In genomic region chr10:83819266-83819949, GRCm38 (mm10) we compare ENCODE assay signal across 9 mouse cellular contexts.
DNase-seq lines count a peak whose midpoint lies in the region; ATAC-seq and TF ChIP-seq lines count a peak whose summit lies in the region.
"Had no signal": no experiment of that assay in that cellular context is flagged by ENCODE, and none has a peak within 500 bp of the region (broad histone marks: within the 10 kb centered on the region; RNA-seq: fewer than 3 reads in every experiment).

No protein-coding gene starts in this region.

- H3K9ac ChIP-seq in lung, embryonic 16.5 days (ENCODE audit: low read length) = 0 out of 2 replicates have a peak overlapping the region, but pooled peaks have one; percentile 7

- H3K27ac ChIP-seq in cerebellum, adult 2 months (ENCODE audit: insufficient read depth, low read length) = no peak overlapping the region
- no peak overlapping the region for H3K27ac ChIP-seq in layer of hippocampus, adult 2 months
- H3K27ac ChIP-seq in lung, embryonic 16.5 days (ENCODE audit: low read length) = no peak overlapping the region

- no peaks in the 10 kb centered on the region for H3K9me3 ChIP-seq in lung, embryonic 16.5 days (ENCODE audit: control insufficient read depth, low read length)

- H3K36me3 ChIP-seq in lung, embryonic 16.5 days (ENCODE audit: control insufficient read depth, insufficient read depth, low read length) = no peaks in the 10 kb centered on the region

- TF ChIP-seq CTCF in cerebellum, adult 2 months (IDR thresholded peaks at IDR 0.05; ENCODE audit: borderline replicate concordance, insufficient read depth, low read depth, low read length) = peak; percentile 82
- peak; percentile 92 for TF ChIP-seq CTCF in layer of hippocampus, adult 2 months (conservative IDR thresholded peaks at IDR 0.05)

- H3K4me1 ChIP-seq in cerebellum, adult 2 months (ENCODE audit: control insufficient read depth, insufficient read depth, low read length) = no peaks in the 10 kb centered on the region
- H3K4me1 ChIP-seq in lung, embryonic 16.5 days (replicated peaks; ENCODE audit: control insufficient read depth, insufficient read depth, low read length) = peaks cover 3% of the 10 kb centered on the region; the same call in 1 of the 2 replicates

- intact Hi-C loops in heart, postnatal 36 days (cut with DNase I) = loop anchor here (1.0 to 10.0 kb wide), 4 partner anchors 345 to 795 kb away; no protein-coding TSS in a partner anchor

- peak; percentile 94 for ATAC-seq in frontal cortex, adult (ENCODE audit: low TSS enrichment)
- peak; percentile 74 for ATAC-seq in lung, embryonic 16.5 days (ENCODE audit: low read depth)

- no peak for TF ChIP-seq POLR2A in cerebellum, adult 2 months (IDR thresholded peaks at IDR 0.05; ENCODE audit: borderline replicate concordance, insufficient read depth, low read length)

- peak overlapping the region; percentile 39 for H3K4me2 ChIP-seq in lung, embryonic 16.5 days (ENCODE audit: low read depth, low read length)

- H3K4me3 ChIP-seq in cerebellum, adult 2 months (replicated peaks; ENCODE audit: insufficient read depth, low read depth, low read length) = no peak overlapping the region
- H3K4me3 ChIP-seq in layer of hippocampus, adult 2 months = peak overlapping the region; percentile 1; the same call in 1 of the 2 replicates
- H3K4me3 ChIP-seq in lung, embryonic 16.5 days (ENCODE audit: low read length) = no peak overlapping the region
- H3K4me3 ChIP-seq: megakaryocyte, embryonic 14.5 days had no signal

- peak; percentile 92 for DNase-seq in NIH3T3 (ENCODE audit: low read depth)
- peak; percentile 75 to 85 for DNase-seq in cerebellum, adult 2 months
- DNase-seq in heart, postnatal 36 days = peak; percentile 80 to 87
- peak; percentile 78 to 88 for DNase-seq in layer of hippocampus, adult 2 months (ENCODE audit: low spot score in 2 of 2)
- DNase-seq in retina, postnatal 1 day = peak; percentile 86
- DNase-seq in urinary bladder, postnatal 25 days (ENCODE audit: low spot score) = peak; percentile 70

- 6% methylated on average over 13 of the region's 13 CpGs for WGBS in cerebellum, adult 2 months
- WGBS in lung, embryonic 16.5 days = 14% methylated on average over 13 of the region's 13 CpGs

- H3K27me3 ChIP-seq in cerebellum, adult 2 months (ENCODE audit: control insufficient read depth, insufficient read depth, low read length) = no peaks in the 10 kb centered on the region
- no peaks in the 10 kb centered on the region for H3K27me3 ChIP-seq in lung, embryonic 16.5 days (ENCODE audit: control insufficient read depth, insufficient read depth, low read depth, low read length)
